Mouse (Mus musculus) MEL (cell line): ENCODE data around the gene Lcn12.

Source experiments
- CTCF ChIP-seq, 3 experiments: IDR thresholded peaks in 2 of 3; conservative IDR thresholded peaks in 1 of 3; 2 replicates each; pipeline ENCODE4 v1.5.1; 2011 to 2012; ENCODE audit warnings: low read length in 3 of 3, low read depth in 2 of 3, mild to moderate bottlenecking in 2 of 3, improper control_type of control experiment in 1 of 3, inconsistent platforms in 1 of 3, mixed read lengths in 1 of 3, moderate library complexity in 1 of 3; ENCODE audit not compliant: control insufficient read depth in 1 of 3, insufficient read depth in 1 of 3, poor library complexity in 1 of 3, severe bottlenecking in 1 of 3
- MAX ChIP-seq: IDR thresholded peaks from 2 replicates; pipeline ENCODE4 v1.6.1; 2011; ENCODE audit warnings: low read length, improper control_type of control experiment
- TCF12 ChIP-seq: IDR thresholded peaks from 2 replicates; pipeline ENCODE4 v1.6.1; 2014; ENCODE audit warnings: low read depth, mild to moderate bottlenecking, inconsistent platforms, low read length, improper control_type of control experiment, moderate library complexity

- TF ChIP-seq MAX, result no peak
- no peak for TF ChIP-seq TCF12
- TF ChIP-seq CTCF (IDR thresholded peaks at IDR 0.05 in 2 of 3, conservative IDR thresholded peaks at IDR 0.05 in 1 of 3; ENCODE audit: control insufficient read depth in 1 of 3, insufficient read depth in 1 of 3, low read depth in 2 of 3, low read length in 3 of 3, poor library complexity in 1 of 3, severe bottlenecking in 1 of 3), result no peak
These were observed 33.6 kb downstream of the Lcn12 start for GRCm38 (mm10) chr2:25460135-25460534.
